Comparison of ENCODE assay signal across 9 mouse cellular contexts in the genomic region with DNA sequence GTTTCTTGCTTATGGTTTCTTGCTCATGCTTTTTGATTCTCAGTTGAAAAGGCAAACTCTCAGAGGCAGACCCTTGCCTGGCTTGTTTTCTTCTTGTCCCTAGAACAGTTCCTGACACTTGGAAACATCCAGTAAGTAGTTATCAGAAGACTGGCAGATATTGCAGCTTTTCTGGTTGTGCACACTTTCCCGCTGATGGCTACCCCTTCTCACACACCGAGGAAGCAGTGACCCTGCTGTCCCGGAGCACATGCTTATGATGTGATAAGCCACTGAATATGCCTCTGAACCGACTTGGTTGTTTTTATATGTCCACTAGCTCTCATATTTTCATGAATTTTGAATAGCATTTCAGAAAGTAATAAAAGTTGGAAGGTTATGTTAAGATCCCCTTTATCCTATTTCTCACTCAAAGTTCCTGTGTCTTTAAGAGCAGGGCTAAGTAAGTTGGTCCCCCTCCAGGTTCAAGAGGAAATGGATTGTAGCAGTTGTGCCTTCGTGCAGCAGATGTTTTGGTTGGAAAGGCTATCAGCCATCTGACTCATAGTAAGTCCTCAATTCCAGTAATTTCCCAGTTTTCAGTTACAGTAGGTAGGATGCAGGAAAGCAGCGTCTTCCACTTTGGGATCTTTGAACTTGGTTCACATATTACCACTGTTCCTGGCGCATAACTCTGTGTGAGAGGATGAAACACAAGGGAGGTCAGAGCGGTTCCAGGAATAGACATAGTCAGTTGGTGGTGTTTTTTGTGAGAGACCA.
DNase-seq lines count a peak whose midpoint lies in the region; ATAC-seq and TF ChIP-seq lines count a peak whose summit lies in the region.
"Had no signal": no experiment of that assay in that cellular context is flagged by ENCODE, and none has a peak within 500 bp of the region (broad histone marks: within the 10 kb centered on the region; RNA-seq: fewer than 3 reads in every experiment).

No protein-coding gene starts in this region.

- H3K9ac ChIP-seq in lung, embryonic 14.5 days, result no peak overlapping the region
- no peak overlapping the region for H3K9ac ChIP-seq in forebrain, postnatal 0 days
- H3K9ac ChIP-seq: liver, embryonic 13.5 days had no signal

- peak; percentile 45 for DNase-seq in lung, embryonic 14.5 days
- no peak for DNase-seq in lung, adult 2 months
- peak; percentile 39 for DNase-seq in gastrocnemius, postnatal 25 days
- DNase-seq in kidney, adult 8-10 months, result peak; percentile 12 to 19
- no peak for DNase-seq in left cerebral cortex, adult 11 months (ENCODE audit: low spot score)
- DNase-seq in forebrain, postnatal 0 days, result no peak
- no peak for DNase-seq in left cerebral cortex, postnatal 25 days (ENCODE audit: low spot score in 2 of 2)
- DNase-seq: liver, embryonic 13.5 days had no signal

- no peaks in the 10 kb centered on the region for H3K27me3 ChIP-seq in lung, embryonic 14.5 days (ENCODE audit: insufficient read depth, low read length)
- no peaks in the 10 kb centered on the region for H3K27me3 ChIP-seq in small intestine, adult 2 months (ENCODE audit: control insufficient read depth, insufficient read depth, low read length)
- H3K27me3 ChIP-seq in forebrain, postnatal 0 days (ENCODE audit: insufficient read depth, low read length), result no peaks in the 10 kb centered on the region
- H3K27me3 ChIP-seq: liver, embryonic 13.5 days had no signal

- H3K4me2 ChIP-seq in lung, embryonic 14.5 days, result no peak overlapping the region
- no peak overlapping the region for H3K4me2 ChIP-seq in forebrain, postnatal 0 days (ENCODE audit: low read depth)
- H3K4me2 ChIP-seq: liver, embryonic 13.5 days had no signal

- H3K27ac ChIP-seq in lung, embryonic 14.5 days (ENCODE audit: low read depth), result no peak overlapping the region
- H3K27ac ChIP-seq in small intestine, adult 2 months (ENCODE audit: insufficient read depth, low read depth, low read length), result peak overlapping the region; percentile 9
- H3K27ac ChIP-seq in forebrain, postnatal 0 days (ENCODE audit: low read depth, low read length), result no peak overlapping the region
- H3K27ac ChIP-seq: liver, embryonic 13.5 days had no signal

- no peak for TF ChIP-seq CTCF in lung, embryonic 14.5 days (IDR thresholded peaks at IDR 0.05; ENCODE audit: low read depth)
- no peak for TF ChIP-seq CTCF in lung, adult 2 months (IDR thresholded peaks at IDR 0.05; ENCODE audit: insufficient read depth, low read length)
- no peak for TF ChIP-seq CTCF in small intestine, adult 2 months (IDR thresholded peaks at IDR 0.05; ENCODE audit: extremely low read depth, insufficient read length, insufficient replicate concordance, low read depth, low read length)
- no peak for TF ChIP-seq CTCF in forebrain, postnatal 0 days (IDR thresholded peaks at IDR 0.05; ENCODE audit: low read depth)

- 49% methylated on average over 8 of the region's 8 CpGs for WGBS in lung, embryonic 14.5 days
- WGBS in lung, adult 2 months, result 40% methylated on average over 8 of the region's 8 CpGs
- WGBS in small intestine, adult 2 months, result 31% methylated on average over 8 of the region's 8 CpGs
- 84% methylated on average over 8 of the region's 8 CpGs for WGBS in forebrain, postnatal 0 days

- intact Hi-C loops in left cerebral cortex, postnatal 25 days (cut with DNase I), result loop anchor here (5.0 kb wide), 1 partner anchor 106 kb away; no protein-coding TSS in a partner anchor

- no peaks in the 10 kb centered on the region for H3K9me3 ChIP-seq in lung, embryonic 14.5 days (ENCODE audit: low read depth, low read length)
- no peaks in the 10 kb centered on the region for H3K9me3 ChIP-seq in forebrain, postnatal 0 days (ENCODE audit: low read length)
- H3K9me3 ChIP-seq: liver, embryonic 13.5 days had no signal

- no peak overlapping the region for H3K4me3 ChIP-seq in lung, embryonic 14.5 days (ENCODE audit: low read depth, low read length)
- H3K4me3 ChIP-seq in lung, adult 2 months (replicated peaks; ENCODE audit: extremely low read depth, low read depth, low read length), result no peak overlapping the region
- H3K4me3 ChIP-seq in small intestine, adult 2 months (ENCODE audit: low read depth, low read length), result no peak overlapping the region
- H3K4me3 ChIP-seq in forebrain, postnatal 0 days (ENCODE audit: low read depth, low read length), result no peak overlapping the region
- H3K4me3 ChIP-seq: liver, embryonic 13.5 days had no signal

- ATAC-seq in lung, embryonic 14.5 days (ENCODE audit: insufficient read depth), result no peak
- no peak for ATAC-seq in forebrain, postnatal 0 days

- H3K36me3 ChIP-seq in lung, embryonic 14.5 days (ENCODE audit: insufficient read depth), result no peaks in the 10 kb centered on the region
- H3K36me3 ChIP-seq in small intestine, adult 2 months (ENCODE audit: control insufficient read depth, insufficient read depth, low read length), result no peaks in the 10 kb centered on the region
- no peaks in the 10 kb centered on the region for H3K36me3 ChIP-seq in forebrain, postnatal 0 days (ENCODE audit: insufficient read depth)
- H3K36me3 ChIP-seq: liver, embryonic 13.5 days had no signal

- H3K4me1 ChIP-seq in lung, embryonic 14.5 days (ENCODE audit: insufficient read depth), result no peaks in the 10 kb centered on the region
- H3K4me1 ChIP-seq in lung, adult 2 months (ENCODE audit: control insufficient read depth, insufficient read depth, low read length), result peaks cover 4% of the 10 kb centered on the region
- peaks cover 4% of the 10 kb centered on the region; the same call in 1 of the 2 replicates for H3K4me1 ChIP-seq in small intestine, adult 2 months (ENCODE audit: control insufficient read depth, insufficient read depth, insufficient read length, low read length)
- no peaks in the 10 kb centered on the region for H3K4me1 ChIP-seq in forebrain, postnatal 0 days (ENCODE audit: insufficient read depth)
- H3K4me1 ChIP-seq: liver, embryonic 13.5 days had no signal

- TF ChIP-seq POLR2A in lung, adult 2 months (IDR thresholded peaks at IDR 0.05; ENCODE audit: borderline replicate concordance, extremely low read depth, low read depth, low read length), result no peak
- no peak for TF ChIP-seq POLR2A in small intestine, adult 2 months (IDR thresholded peaks at IDR 0.05; ENCODE audit: low read depth, low read length)

Comparison
In these comparisons a context has a peak if more than half of its experiments do, and no peak if none do; other contexts are left out.
1. DNase-seq: peak in lung, embryonic 14.5 days (single experiment), gastrocnemius, postnatal 25 days (single experiment) and kidney, adult 8-10 months (2 of 2); none in lung, adult 2 months (single experiment), left cerebral cortex, adult 11 months (single experiment), forebrain, postnatal 0 days (single experiment) and left cerebral cortex, postnatal 25 days (0 of 2).